Mouse (Mus musculus) heart, embryonic 11.5 days (tissue): Measurements from ENCODE around the gene Cpxm2. TPM values are rescaled to one million over a fixed set of nuclear protein-coding genes. Genes with fewer than 3 reads are reported as not detected.

Source experiments
- ATAC-seq: fragments of 200-750 bp; cut with Nextera tagmentation; replicated peaks from 2 replicates; pipeline ENCODE4 v1.8.0; 2017; ENCODE audit warnings: moderate library complexity; ENCODE audit not compliant: insufficient number of reproducible peaks, low FRiP score, low TSS enrichment
- H3K27ac ChIP-seq: fragments of 300-500 bp; sonication (generic); 2 replicates; pipeline ENCODE4 v1.5.1; 2014; ENCODE audit warnings: mild to moderate bottlenecking, low read depth, low read length
- H3K27me3 ChIP-seq: fragments of 300-500 bp; sonication (generic); 2 replicates; pipeline ENCODE4 v1.6.1; 2014; ENCODE audit warnings: mild to moderate bottlenecking, low read length, mixed read lengths; ENCODE audit not compliant: control insufficient read depth, insufficient read depth
- H3K36me3 ChIP-seq: fragments of 300-500 bp; sonication (generic); 2 replicates; pipeline ENCODE4 v1.6.1; 2014; ENCODE audit warnings: mild to moderate bottlenecking, low read length, moderate library complexity, mixed read lengths; ENCODE audit not compliant: control insufficient read depth, insufficient read depth
- H3K4me1 ChIP-seq: fragments of 300-500 bp; sonication (generic); 2 replicates; pipeline ENCODE4 v1.6.1; 2014; ENCODE audit warnings: low read length; ENCODE audit not compliant: control insufficient read depth, insufficient read depth
- H3K4me2 ChIP-seq: fragments of 300-500 bp; sonication (generic); 2 replicates; pipeline ENCODE4 v1.6.1; 2014; ENCODE audit warnings: mild to moderate bottlenecking, moderate library complexity
- H3K4me3 ChIP-seq: fragments of 300-500 bp; sonication (generic); 2 replicates; pipeline ENCODE4 v1.5.1; 2014; ENCODE audit warnings: low read depth, low read length
- H3K9ac ChIP-seq: fragments of 300-500 bp; sonication (generic); 2 replicates; pipeline ENCODE4 v1.6.1; 2014; ENCODE audit warnings: mild to moderate bottlenecking, low read depth, low read length, moderate library complexity
- H3K9me3 ChIP-seq: fragments of 300-500 bp; sonication (generic); replicated peaks from 2 replicates; pipeline ENCODE4 v1.6.1; 2016; ENCODE audit warnings: low read length; ENCODE audit not compliant: control insufficient read depth
- WGBS: fragments of 180-500 bp; shearing (Covaris S2); extraction: QIAGEN DNeasy Blood & Tissue Kit; methylation state at CpG from one replicate; pipeline ENCODE4 v1.1.7; 2014; ENCODE audit not compliant: insufficient replicate concordance; 5-methylcytosine and 5-hydroxymethylcytosine counted together
- polyA plus RNA-seq: library from polyadenylated mRNA; unstranded; fragments of >200 nt; fragmentation: Nextera tagmentation; extraction: Ambion mirVana; gene quantifications from 2 replicates; pipeline ENCODE4 v1.2.1, GENCODE M21; 2014

The Cpxm2 gene
- polyA plus RNA-seq, 1 experiment from 2014 or later, result not detected

- Histone ChIP-seq H3K27ac (no peak overlapping the region), H3K9me3 (no peaks in the 10 kb centered on the region), H3K4me3 (no peak overlapping the region), H3K9ac (no peak overlapping the region), H3K4me1 (no peaks in the 10 kb centered on the region), H3K27me3 (no peaks in the 10 kb centered on the region), H3K4me2 (no peak overlapping the region), H3K36me3 (no peaks in the 10 kb centered on the region)
- WGBS, result 69% methylated on average over 5 of the region's 5 CpGs
- ATAC-seq, result no peak
Measured at GRCm38 (mm10) chr7:132111770-132112169, 42.8 kb downstream of the Cpxm2 start.

- Histone ChIP-seq H3K4me3 (no peak overlapping the region), H3K4me2 (no peak overlapping the region), H3K9ac (no peak overlapping the region), H3K9me3 (no peaks in the 10 kb centered on the region), H3K27me3 (no peaks in the 10 kb centered on the region), H3K4me1 (no peaks in the 10 kb centered on the region), H3K36me3 (no peaks in the 10 kb centered on the region), H3K27ac (no peak overlapping the region)
- WGBS, result 85% methylated on average over 3 of the region's 3 CpGs
- no peak for ATAC-seq
Measured at GRCm38 (mm10) chr7:132110308-132110707, 44.2 kb downstream of the Cpxm2 start.

GRCm38 (mm10) chr7:132106891-132107290, 47.6 kb downstream of the Cpxm2 start:
- Histone ChIP-seq H3K27ac (no peak overlapping the region), H3K4me3 (no peak overlapping the region), H3K27me3 (no peaks in the 10 kb centered on the region), H3K9ac (no peak overlapping the region), H3K4me1 (no peaks in the 10 kb centered on the region), H3K9me3 (no peaks in the 10 kb centered on the region), H3K36me3 (no peaks in the 10 kb centered on the region), H3K4me2 (no peak overlapping the region)
- 87% methylated on average over 4 of the region's 4 CpGs for WGBS
- ATAC-seq, result no peak

- Histone ChIP-seq H3K9me3 (no peaks in the 10 kb centered on the region), H3K4me2 (no peak overlapping the region), H3K27ac (no peak overlapping the region), H3K27me3 (no peaks in the 10 kb centered on the region), H3K36me3 (no peaks in the 10 kb centered on the region), H3K4me3 (no peak overlapping the region), H3K9ac (no peak overlapping the region), H3K4me1 (no peaks in the 10 kb centered on the region)
- ATAC-seq, result no peak
- WGBS, result 77% methylated on average over 4 of the region's 4 CpGs
Measured at GRCm38 (mm10) chr7:132105326-132105725, 49.2 kb downstream of the Cpxm2 start.

- no peak overlapping the region for H3K4me2 ChIP-seq
- H3K36me3 ChIP-seq, result no peaks in the 10 kb centered on the region
- WGBS, result 25% methylated on average over 4 of the region's 4 CpGs
- H3K4me1 ChIP-seq, result no peaks in the 10 kb centered on the region
- no peak overlapping the region for H3K9ac ChIP-seq
- H3K4me3 ChIP-seq, result no peak overlapping the region
- no peak for ATAC-seq
- H3K9me3 ChIP-seq, result no peaks in the 10 kb centered on the region
- H3K27ac ChIP-seq, result no peak overlapping the region
- peaks cover 3% of the 10 kb centered on the region; the same call in 1 of the 2 replicates for H3K27me3 ChIP-seq
Measured at GRCm38 (mm10) chr7:132098441-132098840, 56.1 kb downstream of the Cpxm2 start.

- Histone ChIP-seq H3K9me3 (no peaks in the 10 kb centered on the region), H3K27me3 (peaks cover 3% of the 10 kb centered on the region; the same call in 1 of the 2 replicates), H3K4me1 (no peaks in the 10 kb centered on the region), H3K36me3 (no peaks in the 10 kb centered on the region), H3K27ac (no peak overlapping the region), H3K4me3 (no peak overlapping the region), H3K4me2 (no peak overlapping the region), H3K9ac (no peak overlapping the region)
- no peak for ATAC-seq
- 51% methylated on average over 7 of the region's 7 CpGs for whole genome bisulfite sequencing
Measured at GRCm38 (mm10) chr7:132094666-132095065, 59.9 kb downstream of the Cpxm2 start.

GRCm38 (mm10) chr7:132091551-132091950, 63.0 kb downstream of the Cpxm2 start:
- Histone ChIP-seq H3K4me1 (no peaks in the 10 kb centered on the region), H3K4me3 (no peak overlapping the region), H3K27me3 (no peaks in the 10 kb centered on the region), H3K4me2 (no peak overlapping the region), H3K9ac (no peak overlapping the region), H3K36me3 (no peaks in the 10 kb centered on the region), H3K27ac (no peak overlapping the region), H3K9me3 (no peaks in the 10 kb centered on the region)
- 84% methylated on average over 7 of the region's 7 CpGs for WGBS
- ATAC-seq, result no peak

- Histone ChIP-seq H3K4me1 (no peaks in the 10 kb centered on the region), H3K9ac (no peak overlapping the region), H3K36me3 (no peaks in the 10 kb centered on the region), H3K27ac (no peak overlapping the region), H3K9me3 (no peaks in the 10 kb centered on the region), H3K27me3 (no peaks in the 10 kb centered on the region), H3K4me3 (no peak overlapping the region), H3K4me2 (no peak overlapping the region)
- no peak for ATAC-seq
- WGBS, result 62% methylated on average over 6 of the region's 6 CpGs
Measured at GRCm38 (mm10) chr7:132088606-132089005, 65.9 kb downstream of the Cpxm2 start.

GRCm38 (mm10) chr7:132088181-132088580, 66.4 kb downstream of the Cpxm2 start:
- no peak overlapping the region for H3K9ac ChIP-seq
- no peaks in the 10 kb centered on the region for H3K4me1 ChIP-seq
- no peaks in the 10 kb centered on the region for H3K27me3 ChIP-seq
- no peaks in the 10 kb centered on the region for H3K36me3 ChIP-seq
- H3K27ac ChIP-seq, result no peak overlapping the region
- no peaks in the 10 kb centered on the region for H3K9me3 ChIP-seq
- 66% methylated on average over 4 of the region's 4 CpGs for WGBS
- H3K4me2 ChIP-seq, result no peak overlapping the region
- no peak overlapping the region for H3K4me3 ChIP-seq
- no peak for ATAC-seq
